Mouse (Mus musculus) adrenal gland (tissue): ENCODE data around the gene Ranbp1.

Source experiments
- intact Hi-C: fragments of 180-260 bp; cut with DNase I; formaldehyde crosslinking; loops from one replicate; pipeline ENCODE4 v1.15.1; 2025
- long read RNA-seq, 2 experiments: library from polyadenylated mRNA; unstranded; transcript quantifications; one replicate each; pipeline ENCODE4 v2.0.0; 2020; ENCODE audit warnings: borderline replicate concordance in 1 of 2; ENCODE audit not compliant: insufficient replicate concordance in 1 of 2

The Ranbp1 gene
- long read RNA-seq, experiment 1, transcript Ranbp1-202 (6 exons, 1,085 nt) = major isoform, 136 of 184 reads
- long read RNA-seq, experiment 1, partial matches to known transcripts = 43 of 184 reads
- long read RNA-seq, experiment 1, other reads (novel, unspliced or antisense) = 4 of 184 reads
- long read RNA-seq, experiment 2, transcript Ranbp1-202 (6 exons, 1,085 nt) = major isoform, 131 of 235 reads
- long read RNA-seq, experiment 2, partial matches to known transcripts = 98 of 235 reads
- long read RNA-seq, experiment 2, other reads (novel, unspliced or antisense) = 5 of 235 reads

DNA sequence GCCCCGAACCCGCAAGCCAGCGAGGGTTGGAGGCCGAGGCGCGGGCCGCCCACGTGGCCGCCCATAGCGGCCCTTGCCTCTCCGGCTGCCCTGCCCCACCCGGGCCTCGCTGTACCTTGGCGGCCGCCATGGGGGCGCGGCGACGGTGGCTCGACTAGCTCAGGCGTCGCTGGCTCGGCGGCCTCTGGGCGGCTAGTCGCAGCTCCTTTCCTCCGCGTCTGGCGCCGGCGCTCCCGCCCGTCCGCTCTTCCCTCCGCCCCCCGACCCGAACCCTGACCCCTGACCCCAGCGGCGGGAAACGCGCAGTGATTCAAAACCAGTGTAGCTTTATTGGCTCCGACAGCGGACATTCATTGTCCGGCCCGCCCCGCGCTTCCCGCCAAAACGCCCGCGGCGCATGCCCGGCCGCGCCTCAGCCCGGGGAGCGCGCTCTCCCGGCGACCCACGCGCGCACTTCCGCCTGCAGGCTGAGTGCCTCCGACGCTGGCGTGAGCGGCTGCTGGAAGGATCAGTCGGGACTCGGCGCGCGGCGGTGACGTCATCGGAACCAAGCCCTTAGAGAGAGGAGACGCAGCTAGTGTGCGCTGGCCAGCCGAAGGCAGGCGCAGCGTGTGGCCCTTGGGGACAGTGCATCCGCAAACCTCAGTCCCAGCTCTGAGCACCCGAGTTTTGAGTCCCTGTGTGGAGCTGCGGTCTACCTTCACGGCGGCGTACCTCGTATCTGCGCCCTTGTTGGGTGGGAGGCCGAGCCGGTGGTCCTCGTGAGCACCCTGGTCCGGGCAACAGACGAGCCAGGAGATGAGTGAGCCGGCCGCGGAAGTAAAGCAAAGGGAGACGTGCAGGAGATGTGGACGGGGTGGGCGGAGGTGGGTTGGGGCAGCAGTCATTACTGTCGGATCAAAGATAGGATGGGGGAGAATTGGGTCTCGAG is at the start of gene Ranbp1, which contains the start of gene Trmt2a:
TSS of gene Ranbp1 (minus strand) at position 300 of the 931 bp plus-strand sequence.
TSS of gene Trmt2a (plus strand) at position 247 of the 931 bp plus-strand sequence.
- intact Hi-C loops = loop anchor here (1.0 kb wide), 1 partner anchor 13 kb away; the partner anchor contains the start of gene Zdhhc8

DNA sequence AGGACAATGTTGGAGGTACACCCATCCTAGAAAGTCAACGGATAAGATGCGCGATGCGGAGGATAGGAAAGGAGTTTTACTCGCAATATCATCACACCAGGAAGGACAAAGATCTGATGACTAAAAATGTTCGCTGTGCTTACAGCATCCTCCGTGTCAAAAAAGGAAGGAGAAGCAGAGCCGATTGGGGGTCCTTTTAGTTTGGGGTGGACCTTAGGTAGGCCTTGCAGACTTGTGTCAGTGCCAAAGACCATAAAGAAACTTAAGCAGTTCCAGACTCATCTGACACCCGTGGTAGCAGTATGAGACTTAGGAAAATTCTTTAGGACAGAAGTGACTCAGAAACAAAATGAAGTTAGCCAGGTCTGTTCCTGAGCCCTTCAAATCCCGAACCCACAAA is 41.1 kb upstream of the Ranbp1 start:
- intact Hi-C loops = loop anchor here (5.0 kb wide), 1 partner anchor 37 kb away; no protein-coding TSS in a partner anchor

DNA sequence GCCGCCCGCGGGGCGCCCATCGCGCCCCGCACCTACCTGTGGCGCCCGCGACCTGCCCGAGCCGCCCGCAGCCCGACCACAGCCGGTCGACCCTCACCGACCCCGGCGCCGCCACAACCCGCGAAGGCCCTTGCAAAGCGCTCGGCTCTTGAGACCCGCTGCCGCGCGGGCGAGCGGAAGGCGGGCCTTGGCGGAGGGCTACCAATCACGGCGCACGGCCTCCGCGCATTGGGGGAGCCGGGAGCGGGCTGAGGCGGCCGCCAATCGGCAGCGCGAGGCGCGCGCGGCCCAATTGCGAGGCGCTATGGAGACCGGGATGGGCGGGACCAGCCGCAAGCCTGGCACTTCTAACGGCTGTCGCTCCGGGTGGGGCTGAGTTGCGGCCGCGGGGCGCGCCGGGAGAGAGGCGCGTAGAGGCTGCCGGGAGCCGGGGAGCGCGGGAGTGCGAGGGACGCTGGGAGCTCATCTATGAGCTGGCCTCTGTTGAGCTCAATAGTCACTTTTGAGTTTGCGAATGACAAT is 40.6 kb upstream of the Ranbp1 start, which contains the start of gene Dgcr8:
TSS of gene Dgcr8 (minus strand) at position 180 of the 522 bp plus-strand sequence.
- intact Hi-C loops = loop anchor here (5.0 kb wide), 1 partner anchor 37 kb away; no protein-coding TSS in a partner anchor

DNA sequence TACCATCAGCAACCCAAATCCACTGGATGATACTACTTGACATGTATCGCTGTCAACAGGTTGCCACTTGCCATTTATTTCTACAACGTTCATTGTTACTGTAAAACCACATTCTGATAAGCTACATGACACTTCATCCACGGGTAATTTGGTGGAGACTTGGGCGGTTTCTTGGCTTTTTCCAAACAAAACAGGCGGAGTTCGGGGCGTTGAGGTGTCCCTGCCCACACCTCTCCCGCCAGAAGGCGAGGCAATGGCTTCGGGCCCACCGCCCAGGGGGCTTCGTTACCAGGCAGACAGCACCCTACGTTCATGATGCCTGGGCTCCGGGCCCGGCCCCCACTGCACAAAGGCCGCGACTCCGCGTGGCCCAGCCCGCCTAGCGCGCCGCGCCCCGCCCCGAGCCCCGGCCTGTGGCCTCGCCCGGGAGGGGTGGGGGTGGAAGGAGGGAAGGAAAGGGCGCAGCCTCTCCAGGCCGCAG is 40.1 kb upstream of the Ranbp1 start:
- intact Hi-C loops = loop anchor here (5.0 kb wide), 1 partner anchor 36 kb away; no protein-coding TSS in a partner anchor

- intact Hi-C loops = loop anchor here (5.0 kb wide), 1 partner anchor 36 kb away; no protein-coding TSS in a partner anchor
These were observed 39.6 kb upstream of the Ranbp1 start for GRCm38 (mm10) chr16:18288166-18288565.

DNA sequence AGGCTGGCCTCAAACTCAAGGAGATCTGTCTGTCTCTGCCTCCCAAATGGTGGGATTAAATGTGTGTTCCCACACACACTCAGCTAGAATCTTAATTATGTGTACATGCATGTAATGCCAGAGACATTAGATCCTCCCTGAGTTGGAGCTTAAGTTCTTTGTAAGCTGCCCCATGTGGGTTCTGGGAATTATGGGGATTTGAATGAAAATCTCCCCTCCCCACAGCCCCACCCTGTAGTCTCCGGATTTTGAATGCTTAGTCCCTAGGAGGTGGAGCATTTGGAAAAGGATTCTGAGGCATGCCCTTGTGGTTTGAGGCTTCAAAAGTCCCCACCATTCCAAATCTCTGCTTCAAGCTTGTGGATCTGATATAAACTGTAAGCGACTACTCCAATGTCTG is 26.6 kb upstream of the Ranbp1 start:
- intact Hi-C loops = no loop called here

- intact Hi-C loops = no loop called here
These were observed 19.6 kb upstream of the Ranbp1 start for GRCm38 (mm10) chr16:18268182-18268581.

DNA sequence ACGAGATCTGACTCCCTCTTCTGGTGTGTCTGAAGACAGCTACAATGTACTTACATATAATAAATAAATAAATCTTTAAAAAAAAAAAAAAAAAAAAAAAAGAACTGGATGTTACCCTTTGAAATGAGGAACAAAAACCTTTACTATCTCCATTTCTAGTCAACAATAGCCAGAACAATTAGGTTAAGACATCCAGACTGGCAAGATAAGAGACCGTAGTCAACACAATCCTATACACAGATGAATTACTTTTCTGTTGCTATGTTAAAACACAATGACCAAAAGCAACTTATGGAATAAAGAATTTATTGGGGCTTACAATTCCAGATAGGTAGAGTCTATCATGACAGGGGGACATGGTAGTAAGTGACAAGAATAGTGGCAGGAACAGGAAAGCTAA is 16.5 kb upstream of the Ranbp1 start:
- intact Hi-C loops = no loop called here

- intact Hi-C loops = no loop called here
These were observed 9.7 kb upstream of the Ranbp1 start, which contains the start of gene Gm49776 for GRCm38 (mm10) chr16:18258221-18258620. Gene Gm49776, minus strand, starts transcription at chr16:18258321.

DNA sequence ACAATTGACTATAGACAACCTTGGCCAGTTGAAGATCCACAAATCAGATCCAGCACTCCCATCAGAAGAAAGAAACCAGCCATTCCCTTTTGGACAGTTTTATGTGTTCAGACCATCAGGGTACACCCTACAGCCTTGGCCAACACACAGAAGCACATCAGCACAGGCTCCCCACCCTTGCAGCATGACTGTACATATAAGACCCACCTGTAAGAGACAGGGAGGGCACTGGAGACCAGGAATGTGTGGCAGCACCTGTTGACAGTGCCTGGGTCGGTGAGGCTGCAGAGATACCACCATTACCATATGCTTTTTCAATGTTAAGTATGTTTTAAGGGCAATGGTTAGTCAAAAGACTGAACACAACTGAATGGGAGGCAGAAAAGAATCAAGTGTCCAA is 5.3 kb upstream of the Ranbp1 start:
- intact Hi-C loops = loop anchor here (5.0 kb wide), 1 partner anchor 33 kb away; the partner anchor contains the start of gene Dgcr8

- intact Hi-C loops = loop anchor here (5.0 kb wide), 1 partner anchor 35 kb away; the partner anchor contains the start of gene Dgcr8
These were observed 4.2 kb upstream of the Ranbp1 start for GRCm38 (mm10) chr16:18252736-18253135.

- intact Hi-C loops = loop anchor here (5.0 kb wide), 1 partner anchor 36 kb away; the partner anchor contains the start of gene Dgcr8
These were observed 2.6 kb upstream of the Ranbp1 start for GRCm38 (mm10) chr16:18250828-18251790.

- intact Hi-C loops = loop anchor here (5.0 kb wide), 1 partner anchor 37 kb away; the partner anchor contains the start of gene Dgcr8
These were observed 1.7 kb upstream of the Ranbp1 start for GRCm38 (mm10) chr16:18250231-18250630.

- intact Hi-C loops = no loop called here
These were observed 934 bp upstream of the Ranbp1 start for GRCm38 (mm10) chr16:18249364-18249967.

GRCm38 (mm10) chr16:18247521-18248399 is 772 bp downstream of the Ranbp1 start:
- intact Hi-C loops = loop anchor here (1.0 kb wide), 1 partner anchor 12 kb away; the partner anchor contains the start of gene Zdhhc8

GRCm38 (mm10) chr16:18241581-18241980 is 7.0 kb downstream of the Ranbp1 start:
- intact Hi-C loops = no loop called here

GRCm38 (mm10) chr16:18236676-18237501 is 11.6 kb downstream of the Ranbp1 start:
- intact Hi-C loops = no loop called here
